Mouse (Mus musculus) testis, adult 2 months (tissue): ENCODE measurements around the gene Ttbk2. TPM values are rescaled to one million over a fixed set of nuclear protein-coding genes. Genes with fewer than 3 reads are reported as not detected.
A peak's percentile ranks its signal among the peaks of the same experiment; 100 is the strongest.

ENCODE experiments used
- H3K27ac ChIP-seq: fragments of 200-500 bp; 2 replicates; pipeline ENCODE4 v1.5.1; 2012; ENCODE audit warnings: low read depth, low read length; ENCODE audit not compliant: control insufficient read depth, insufficient read depth
- H3K27me3 ChIP-seq: fragments of 200-500 bp; 2 replicates; pipeline ENCODE4 v1.6.1; 2012; ENCODE audit warnings: mild to moderate bottlenecking, low read length, moderate library complexity; ENCODE audit not compliant: control insufficient read depth, insufficient read depth
- H3K36me3 ChIP-seq: fragments of 200-500 bp; 2 replicates; pipeline ENCODE4 v1.6.1; 2012; ENCODE audit warnings: mild to moderate bottlenecking, low read length; ENCODE audit not compliant: control insufficient read depth, insufficient read depth
- H3K4me1 ChIP-seq: fragments of 200-500 bp; 2 replicates; pipeline ENCODE4 v1.6.1; 2012; ENCODE audit warnings: low read length; ENCODE audit not compliant: control insufficient read depth, insufficient read depth
- H3K4me3 ChIP-seq: fragments of 200-500 bp; 2 replicates; pipeline ENCODE4 v1.5.1; 2012; ENCODE audit warnings: low read depth, mild to moderate bottlenecking, low read length, moderate library complexity, mixed read lengths; ENCODE audit not compliant: control insufficient read depth
- CTCF ChIP-seq: fragments of 200-500 bp; IDR thresholded peaks from 2 replicates; pipeline ENCODE4 v1.5.1; 2012; ENCODE audit warnings: low read depth, mild to moderate bottlenecking, inconsistent platforms, low read length, moderate library complexity; ENCODE audit not compliant: control insufficient read depth, insufficient read depth, insufficient replicate concordance
- POLR2A ChIP-seq: fragments of 200-500 bp; IDR thresholded peaks from 2 replicates; pipeline ENCODE4 v1.6.1; 2012; ENCODE audit warnings: low read depth, mild to moderate bottlenecking, inconsistent platforms, low read length, moderate library complexity; ENCODE audit not compliant: control insufficient read depth
- polyA plus RNA-seq: library from polyadenylated mRNA; depleted of rRNA; stranded (reverse); fragments of >200 nt; gene quantifications from 2 replicates; pipeline ENCODE4 v1.2.3, GENCODE M21; 2012

Gene Ttbk2
- polyA plus RNA-seq, 1 experiment: 82.3 TPM

- H3K27me3 ChIP-seq: no peaks in the 10 kb centered on the region
- TF ChIP-seq POLR2A: no peak
- no peak for TF ChIP-seq CTCF
- no peaks in the 10 kb centered on the region for H3K4me1 ChIP-seq
These were observed 13.0 kb upstream of the Ttbk2 start for GRCm38 (mm10) chr2:120863389-120863788.

DNA sequence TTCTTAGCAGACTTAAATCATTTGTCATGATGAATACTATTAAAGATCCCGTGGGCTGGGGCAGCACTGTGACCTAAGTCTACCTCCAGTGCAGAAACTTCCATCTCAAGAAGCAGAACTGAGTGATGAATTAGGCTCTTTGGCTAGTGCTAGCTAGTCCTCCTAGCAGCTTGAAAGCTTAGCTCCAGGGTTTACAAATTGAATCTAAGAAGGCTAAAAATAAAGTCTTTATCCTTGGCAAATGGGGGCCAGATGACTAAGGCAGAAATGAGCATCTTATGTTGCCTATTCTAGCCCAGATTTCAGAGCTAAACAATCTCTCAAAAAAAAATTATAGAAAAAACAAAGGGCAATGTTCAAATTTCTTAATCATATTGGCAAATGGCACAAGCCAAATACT lies 10.3 kb upstream of the Ttbk2 start:
- no peak overlapping the region for H3K4me3 ChIP-seq
- no peaks in the 10 kb centered on the region for H3K27me3 ChIP-seq
- no peaks in the 10 kb centered on the region for H3K4me1 ChIP-seq
- no peak overlapping the region for H3K27ac ChIP-seq
- no peaks in the 10 kb centered on the region for H3K36me3 ChIP-seq
- TF ChIP-seq POLR2A (no peak), CTCF (no peak)

More at GRCm38 (mm10) chr2:120863389-120863788, 13.0 kb upstream of the Ttbk2 start:
- Histone ChIP-seq H3K4me3 (no peak overlapping the region), H3K36me3 (no peaks in the 10 kb centered on the region), H3K27ac (no peak overlapping the region)

GRCm38 (mm10) chr2:120858131-120858530 lies 7.7 kb upstream of the Ttbk2 start:
- no peak for TF ChIP-seq CTCF
- TF ChIP-seq POLR2A: no peak
- no peaks in the 10 kb centered on the region for H3K4me1 ChIP-seq
- H3K36me3 ChIP-seq: no peaks in the 10 kb centered on the region; the same call in 1 of the 2 replicates
- H3K4me3 ChIP-seq: peak overlapping the region; percentile 29; the same call in 1 of the 2 replicates
- H3K27me3 ChIP-seq: no peaks in the 10 kb centered on the region
- peak overlapping the region; percentile 84 for H3K27ac ChIP-seq

DNA sequence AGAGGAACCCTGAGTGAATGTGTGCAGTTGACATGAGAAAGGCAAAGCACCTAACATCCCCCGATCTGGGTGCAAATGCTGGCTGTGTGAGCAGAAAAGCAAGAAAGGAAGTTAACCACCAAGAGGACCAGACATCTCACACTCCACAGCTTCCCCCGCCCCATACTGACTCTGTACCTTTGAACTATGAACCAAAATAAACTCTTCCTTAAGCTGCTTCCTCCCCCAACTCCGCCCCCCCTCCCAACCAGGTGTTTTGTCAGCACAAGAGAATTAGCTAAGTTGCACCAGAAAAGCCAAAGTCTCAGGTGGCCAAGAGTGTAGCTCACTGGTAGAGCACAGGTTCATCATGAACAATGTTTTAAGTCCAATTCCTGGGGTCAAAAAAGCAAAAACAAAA lies 2.7 kb upstream of the Ttbk2 start:
- Histone ChIP-seq H3K4me3 (peak overlapping the region; percentile 74), H3K27ac (peak overlapping the region; percentile 66), H3K27me3 (no peaks in the 10 kb centered on the region), H3K36me3 (no peaks in the 10 kb centered on the region; the same call in 1 of the 2 replicates), H3K4me1 (no peaks in the 10 kb centered on the region)
- TF ChIP-seq POLR2A (no peak), CTCF (no peak)

DNA sequence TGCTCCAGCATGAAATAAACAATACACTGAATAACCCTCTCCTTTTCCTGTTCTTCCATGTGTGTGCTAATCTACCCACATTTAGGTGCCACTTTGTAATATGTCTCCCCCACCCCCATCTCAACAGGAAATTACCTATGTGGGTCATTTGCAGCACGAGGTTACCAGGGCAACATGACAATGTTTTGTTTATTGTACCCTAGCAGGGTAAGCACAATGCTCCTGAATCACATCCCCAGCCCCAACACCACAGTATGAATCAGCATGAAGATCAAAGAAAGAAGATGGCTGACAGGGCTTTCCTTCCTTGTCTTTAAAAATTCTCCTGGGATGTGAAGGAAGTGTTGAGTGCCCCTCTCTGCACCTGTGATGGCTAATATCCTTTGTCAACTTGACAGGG lies 2.2 kb upstream of the Ttbk2 start:
- TF ChIP-seq POLR2A (no peak), CTCF (no peak)
- Histone ChIP-seq H3K4me3 (peak overlapping the region; percentile 74; the same call in 1 of the 2 replicates), H3K4me1 (no peaks in the 10 kb centered on the region), H3K36me3 (no peaks in the 10 kb centered on the region; the same call in 1 of the 2 replicates), H3K27me3 (no peaks in the 10 kb centered on the region), H3K27ac (peak overlapping the region; percentile 66)

DNA sequence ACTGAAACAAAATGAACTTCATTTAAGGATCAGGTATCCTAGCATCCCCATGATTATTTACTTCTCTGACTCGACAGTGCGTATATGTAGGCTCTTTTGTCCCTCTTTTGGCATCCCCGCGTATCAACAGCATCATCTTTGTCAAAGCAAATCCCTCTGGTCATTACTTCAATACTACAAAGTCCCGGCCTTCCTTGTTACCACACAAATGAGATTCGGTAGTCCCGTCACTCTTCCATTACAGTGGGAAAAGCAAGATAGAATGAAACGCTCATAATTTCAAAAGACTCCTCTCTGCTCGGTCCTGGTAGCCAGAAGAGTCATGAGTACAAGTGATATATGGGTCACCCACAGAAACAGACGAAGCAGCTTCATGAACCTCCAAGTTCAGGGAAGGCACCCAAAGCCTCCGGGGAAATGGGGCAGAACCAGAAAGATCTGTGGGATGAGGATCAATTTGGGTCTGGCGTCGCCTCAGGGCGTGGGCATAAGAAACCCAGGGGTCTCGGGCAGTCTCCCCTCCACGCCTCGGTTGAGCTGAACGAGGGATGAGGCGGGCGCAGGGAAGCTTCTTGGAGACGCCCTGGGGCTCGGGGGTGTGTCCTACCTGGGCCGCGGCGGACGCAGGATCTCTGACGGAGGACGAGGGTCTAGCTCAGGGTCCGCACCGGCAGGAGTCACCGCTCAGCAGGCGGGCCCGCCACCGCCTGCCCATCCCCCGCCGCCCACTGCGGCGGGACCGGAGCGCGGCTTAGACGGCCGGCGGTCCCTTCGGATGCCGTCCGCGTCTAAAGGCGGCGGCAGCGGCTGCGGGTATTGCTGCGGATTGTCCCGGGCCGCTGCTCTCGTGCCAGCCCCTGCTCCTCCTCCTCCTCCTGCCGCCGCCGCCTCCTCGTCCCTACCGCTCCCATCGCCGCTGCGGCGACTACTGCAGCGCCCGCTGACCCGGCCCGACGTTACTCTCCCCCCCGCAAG lies 668 bp downstream of the Ttbk2 start, which contains the start of gene Cdan1:
TSS of gene Cdan1 (minus strand) at position 680 of the 975 bp plus-strand sequence.
- H3K4me1 ChIP-seq: no peaks in the 10 kb centered on the region
- peak within 1 kb of the TSS; percentile 91 for H3K4me3 ChIP-seq
- TF ChIP-seq CTCF (no peak), POLR2A (no peak; the same call in 1 of the 2 replicates)
- no peaks in the 10 kb centered on the region for H3K27me3 ChIP-seq
- peak within 1 kb of the TSS; percentile 94 for H3K27ac ChIP-seq
- H3K36me3 ChIP-seq: no peaks in the 10 kb centered on the region; the same call in 1 of the 2 replicates

DNA sequence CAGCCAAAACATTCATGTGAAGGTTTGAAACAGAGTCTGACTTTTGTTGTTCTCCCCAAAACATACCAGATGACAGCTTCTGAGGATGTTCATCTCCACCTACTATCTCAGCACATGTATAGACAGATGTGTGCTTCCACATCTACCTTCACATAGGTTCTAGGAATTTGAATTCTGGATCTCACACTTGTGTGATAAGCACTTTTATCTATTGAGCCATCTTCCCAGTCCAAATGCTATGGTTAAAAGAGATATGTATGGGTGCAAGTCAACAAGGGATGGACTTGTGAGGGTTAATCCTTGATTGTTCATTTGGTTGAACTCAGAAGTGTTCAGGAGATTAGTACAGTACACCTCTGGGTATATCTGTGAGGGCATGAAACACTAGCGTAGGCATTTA lies 5.1 kb downstream of the Ttbk2 start:
- H3K4me1 ChIP-seq: no peaks in the 10 kb centered on the region
- H3K36me3 ChIP-seq: no peaks in the 10 kb centered on the region
- no peak for TF ChIP-seq CTCF
- TF ChIP-seq POLR2A: no peak
- H3K27me3 ChIP-seq: no peaks in the 10 kb centered on the region
- H3K27ac ChIP-seq: no peak overlapping the region
- H3K4me3 ChIP-seq: no peak overlapping the region
